Mouse (Mus musculus) C2C12 (cell line): ENCODE results near the gene Ppwd1. TPM values are rescaled to one million over a fixed set of nuclear protein-coding genes. Genes with fewer than 3 reads are reported as not detected.

Source experiments
- H3K27me3 ChIP-seq: one replicate; pipeline ENCODE4 v1.6.1; 2011; ENCODE audit not compliant: control insufficient read depth, insufficient read depth, insufficient read length
- H3K36me3 ChIP-seq: one replicate; pipeline ENCODE4 v1.6.1; 2011; ENCODE audit not compliant: control insufficient read depth, insufficient read depth
- H3K4me3 ChIP-seq: one replicate; pipeline ENCODE4 v1.5.1; 2011; ENCODE audit warnings: mild to moderate bottlenecking, control low read depth; ENCODE audit not compliant: poor library complexity, insufficient read depth, severe bottlenecking
- H3K79me2 ChIP-seq: one replicate; pipeline ENCODE4 v1.6.1; 2011; ENCODE audit not compliant: control insufficient read depth, insufficient read depth
- H3K79me3 ChIP-seq: one replicate; pipeline ENCODE4 v1.6.1; 2011; ENCODE audit warnings: low read depth, control low read depth
- H3ac ChIP-seq: one replicate; pipeline ENCODE3; 2011; ENCODE audit warnings: low read depth; ENCODE audit not compliant: control insufficient read depth, insufficient read length
- CEBPB ChIP-seq: IDR thresholded peaks from one replicate; pipeline ENCODE4 v1.6.1; 2011; ENCODE audit warnings: low read depth, mild to moderate bottlenecking, control low read depth, moderate library complexity
- CTCF ChIP-seq: IDR thresholded peaks from one replicate; pipeline ENCODE4 v1.5.1; 2011; ENCODE audit not compliant: control insufficient read depth, insufficient read depth, insufficient read length
- FOSL1 ChIP-seq: IDR thresholded peaks from one replicate; pipeline ENCODE4 v1.8.0; 2011; ENCODE audit warnings: mild to moderate bottlenecking, low read length; ENCODE audit not compliant: poor library complexity, insufficient read depth, severe bottlenecking
- MAX ChIP-seq: IDR thresholded peaks from one replicate; pipeline ENCODE4 v1.6.1; 2011; ENCODE audit warnings: mild to moderate bottlenecking, control low read depth
- MYOD1 ChIP-seq: IDR thresholded peaks from one replicate; pipeline ENCODE4 v1.6.1; 2011; ENCODE audit warnings: low read depth; ENCODE audit not compliant: control insufficient read depth, insufficient read length
- MYOG ChIP-seq: IDR thresholded peaks from one replicate; pipeline ENCODE4 v1.6.1; 2011; ENCODE audit not compliant: control insufficient read depth, insufficient read length; ENCODE audit errors: extremely low read depth
- USF1 ChIP-seq: IDR thresholded peaks from one replicate; pipeline ENCODE4 v1.6.1; 2011; ENCODE audit warnings: low read depth, mild to moderate bottlenecking, control low read depth, moderate library complexity
- polyA plus RNA-seq: library from polyadenylated mRNA; unstranded; fragments of >200 nt; fragmentation: generic; extraction: Trizol; gene quantifications from one replicate; pipeline ENCODE4 v1.2.1, GENCODE M21; 2012; ENCODE audit warnings: missing spikeins

The Ppwd1 gene
- polyA plus RNA-seq, 1 experiment = 6.0 TPM

- TF ChIP-seq CTCF (no peak), MYOG (no peak)
- H3K36me3 ChIP-seq = peaks cover 11% of the 10 kb centered on the region
Measured at GRCm38 (mm10) chr13:104179176-104179888, 49.3 kb downstream of the Ppwd1 start.

GRCm38 (mm10) chr13:104178650-104179121, 50.0 kb downstream of the Ppwd1 start, which contains the start of gene Trim23:
Gene Trim23, plus strand, starts transcription at chr13:104178797.
- Histone ChIP-seq H3ac (peak within 1 kb of the TSS; percentile 98), H3K79me2 (peaks cover 60% of the 10 kb centered on the region)

More at GRCm38 (mm10) chr13:104179176-104179888, 49.3 kb downstream of the Ppwd1 start:
- H3K79me2 ChIP-seq = peaks cover 56% of the 10 kb centered on the region
- peak overlapping the region; percentile 92 for H3K4me3 ChIP-seq
- peak overlapping the region; percentile 98 for H3ac ChIP-seq
- peaks cover 38% of the 10 kb centered on the region for H3K79me3 ChIP-seq
- H3K27me3 ChIP-seq = no peaks in the 10 kb centered on the region

GRCm38 (mm10) chr13:104177796-104178649, 50.6 kb downstream of the Ppwd1 start, which contains the start of gene Trappc13:
Gene Trappc13, minus strand, starts transcription at chr13:104178469.
- H3ac ChIP-seq = peak within 1 kb of the TSS; percentile 98
- peaks cover 10% of the 10 kb centered on the region for H3K36me3 ChIP-seq
- peak within 1 kb of the TSS; percentile 92 for H3K4me3 ChIP-seq
- peaks cover 41% of the 10 kb centered on the region for H3K79me3 ChIP-seq
- H3K27me3 ChIP-seq = no peaks in the 10 kb centered on the region
- no peak for TF ChIP-seq CEBPB
- TF ChIP-seq MAX = no peak
- TF ChIP-seq MYOD1 = no peak
- no peak for TF ChIP-seq CTCF
- TF ChIP-seq MYOG = no peak
- TF ChIP-seq USF1 = no peak
- TF ChIP-seq FOSL1 = no peak
- H3K79me2 ChIP-seq = peaks cover 63% of the 10 kb centered on the region

More at GRCm38 (mm10) chr13:104178650-104179121, 50.0 kb downstream of the Ppwd1 start, which contains the start of gene Trim23:
- Histone ChIP-seq H3K27me3 (no peaks in the 10 kb centered on the region), H3K4me3 (peak within 1 kb of the TSS; percentile 92), H3K36me3 (peaks cover 10% of the 10 kb centered on the region), H3K79me3 (peaks cover 41% of the 10 kb centered on the region)
- no peak for TF ChIP-seq CTCF
- no peak for TF ChIP-seq MYOG
- TF ChIP-seq USF1 = peak; percentile 21
- TF ChIP-seq MYOD1 = no peak
- TF ChIP-seq CEBPB = no peak
- TF ChIP-seq MAX = peak; percentile 49

- peak overlapping the region; percentile 42 for H3ac ChIP-seq
- H3K79me2 ChIP-seq = peaks cover 75% of the 10 kb centered on the region
- no peaks in the 10 kb centered on the region for H3K27me3 ChIP-seq
- TF ChIP-seq MYOD1 (no peak), USF1 (no peak), MAX (no peak), CEBPB (no peak), CTCF (no peak), MYOG (no peak), FOSL1 (no peak)
- peak overlapping the region; percentile 92 for H3K4me3 ChIP-seq
- peaks cover 10% of the 10 kb centered on the region for H3K36me3 ChIP-seq
- H3K79me3 ChIP-seq = peaks cover 47% of the 10 kb centered on the region
Measured at GRCm38 (mm10) chr13:104176874-104177273, 51.8 kb downstream of the Ppwd1 start.

GRCm38 (mm10) chr13:104172498-104172897, 56.1 kb downstream of the Ppwd1 start:
- Histone ChIP-seq H3K27me3 (no peaks in the 10 kb centered on the region), H3K79me2 (peaks cover 58% of the 10 kb centered on the region), H3ac (no peak overlapping the region), H3K36me3 (peaks cover 20% of the 10 kb centered on the region), H3K79me3 (peaks cover 42% of the 10 kb centered on the region), H3K4me3 (no peak overlapping the region)
- TF ChIP-seq MYOD1 (no peak), USF1 (no peak), CTCF (no peak), FOSL1 (no peak), MYOG (no peak), CEBPB (no peak), MAX (no peak)
